Mouse (Mus musculus) adrenal gland, postnatal 14 days (tissue): ENCODE results near the gene Hdgfl2. TPM values are rescaled to one million over a fixed set of nuclear protein-coding genes. Genes with fewer than 3 reads are reported as not detected.
"Not testable (repeated sequence)": the region's sequence is repeated elsewhere in the genome, so short reads cannot be mapped to it uniquely, and the experiment has no call there.

ENCODE experiments used
- DNase-seq: peaks from one replicate; pipeline ENCODE4 v3.0.0; 2021; ENCODE audit warnings: mixed read lengths
- total RNA-seq: library from RNA; stranded (reverse); gene quantifications from 2 replicates; pipeline ENCODE4 v1.2.3, GENCODE M21; 2021

Hdgfl2 gene
- total RNA-seq, 1 experiment from 2014 or later = 52.5 TPM

- DNase-seq = no peak
Measured at GRCm38 (mm10) chr17:56057381-56058120, 21.9 kb upstream of the Hdgfl2 start.

DNA sequence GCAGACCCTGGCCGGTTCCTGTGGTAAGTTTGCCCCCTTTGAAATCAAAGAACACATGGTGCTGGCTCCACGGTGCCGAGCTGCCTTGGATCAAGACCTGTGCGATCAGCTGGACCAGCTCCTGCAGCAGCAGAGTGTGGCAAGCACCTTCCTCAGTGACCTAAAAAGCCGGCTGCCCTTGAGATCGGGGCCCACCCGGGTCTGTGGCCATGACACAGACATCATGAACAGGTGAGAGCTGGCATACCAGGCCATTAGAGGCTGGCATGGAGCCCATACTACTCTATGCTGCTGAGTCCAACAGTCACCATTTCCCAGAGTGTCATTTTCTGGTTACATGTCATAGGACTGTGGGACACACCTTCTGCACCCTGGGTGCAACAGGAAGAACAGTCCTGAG lies 17.4 kb upstream of the Hdgfl2 start:
- no peak for DNase-seq

- DNase-seq = not testable (repeated sequence)
Measured at GRCm38 (mm10) chr17:56065715-56066114, 13.7 kb upstream of the Hdgfl2 start.

DNA sequence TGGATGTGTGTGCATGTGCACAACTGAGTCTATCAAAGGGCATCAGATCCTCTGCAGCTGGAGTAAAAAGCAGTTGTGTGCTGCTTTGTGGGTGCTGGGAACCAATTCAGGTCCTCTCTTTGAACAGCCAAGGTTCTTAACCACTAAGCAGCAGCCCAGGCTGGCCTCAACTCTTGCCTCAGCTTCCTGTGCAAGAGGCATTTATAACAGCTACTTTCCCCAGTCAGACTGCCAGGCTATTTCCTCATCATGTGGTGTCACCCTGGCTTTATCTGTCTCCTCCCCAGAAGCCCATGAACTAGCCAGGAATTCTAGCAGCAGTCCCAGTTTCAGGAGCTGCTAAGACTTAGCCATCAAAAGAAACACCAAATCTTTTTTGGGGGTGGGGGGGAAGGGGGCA lies 13.0 kb upstream of the Hdgfl2 start:
- no peak for DNase-seq

DNA sequence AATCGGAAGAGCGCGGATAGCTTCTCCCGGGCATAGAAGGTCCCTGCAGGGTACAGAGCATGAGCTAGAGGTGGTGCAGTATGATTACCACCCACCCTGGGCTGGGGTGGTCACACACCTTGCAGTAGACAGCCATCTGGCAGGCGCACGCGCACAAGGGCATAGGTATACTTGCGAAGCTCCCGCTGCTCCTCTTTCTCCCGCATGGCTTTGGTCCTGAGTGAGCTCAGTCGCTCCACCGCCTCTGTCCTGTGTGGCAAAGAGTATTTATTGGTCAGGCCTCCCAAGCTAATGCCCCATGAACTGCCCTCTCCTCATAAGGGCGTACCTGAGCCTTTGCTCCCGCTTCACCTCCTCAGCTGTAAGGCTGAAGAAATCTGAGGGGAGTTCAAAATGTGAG lies 10.4 kb upstream of the Hdgfl2 start:
- no peak for DNase-seq

DNA sequence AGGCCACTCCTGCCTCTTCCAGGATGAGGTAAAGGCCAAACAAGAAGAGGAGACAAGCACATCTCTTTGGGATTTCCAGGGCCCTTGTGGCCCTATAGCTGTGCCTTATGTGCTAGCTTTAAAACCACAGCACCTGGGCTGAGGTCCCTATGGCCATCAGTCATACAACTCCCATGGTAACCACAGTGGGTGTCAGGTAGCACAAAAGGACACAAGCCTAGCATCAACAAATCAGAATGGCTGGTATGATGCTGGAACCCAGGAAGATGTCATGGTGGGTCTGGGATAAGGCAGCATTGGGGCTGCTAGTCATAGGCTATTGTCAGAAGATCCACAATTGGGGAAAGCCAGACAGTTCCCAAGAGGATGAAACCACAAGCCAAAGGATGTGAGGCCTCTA lies 8.3 kb upstream of the Hdgfl2 start:
- DNase-seq = no peak

GRCm38 (mm10) chr17:56072243-56072642 lies 7.2 kb upstream of the Hdgfl2 start:
- no peak for DNase-seq

DNA sequence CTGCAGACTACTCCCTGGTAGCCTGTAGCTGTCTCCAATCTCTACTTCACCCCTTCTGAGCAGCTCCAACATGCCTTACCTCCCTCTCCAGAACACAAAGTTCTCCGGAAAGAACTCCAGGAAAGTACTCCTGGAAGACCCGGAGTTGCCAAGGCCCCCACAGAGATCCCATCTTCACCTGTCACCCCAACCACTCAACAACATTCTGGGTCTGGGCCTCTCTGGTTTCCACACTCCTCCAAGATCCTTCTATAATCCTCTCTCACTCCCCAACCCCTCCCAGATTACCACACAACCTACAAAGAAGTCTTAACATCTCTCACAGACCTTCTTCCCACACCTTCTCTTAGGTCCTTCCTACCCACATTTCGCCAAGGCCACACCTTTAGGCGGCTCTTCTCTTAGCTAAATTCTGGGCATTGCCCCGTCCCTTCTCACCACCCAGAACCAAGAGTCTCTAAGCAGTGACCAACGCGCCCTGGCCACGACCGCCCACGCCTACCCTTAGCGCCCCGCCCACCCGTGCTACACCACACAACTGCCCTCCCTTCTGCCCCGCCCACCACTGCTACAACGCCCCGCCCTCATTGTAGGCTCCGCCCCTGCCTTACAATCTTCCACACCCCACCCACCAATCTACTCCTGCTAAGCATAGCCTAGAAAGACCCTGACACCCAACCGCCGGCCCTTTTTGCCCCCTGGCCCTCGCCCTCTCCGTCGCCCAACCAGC lies 5.2 kb upstream of the Hdgfl2 start:
- DNase-seq = peak; percentile 95

- DNase-seq = peak; percentile 99
Measured at GRCm38 (mm10) chr17:56074827-56075208, 4.6 kb upstream of the Hdgfl2 start, which contains the start of gene Ubxn6. Gene Ubxn6 (minus strand): TSS chr17:56075028.

DNA sequence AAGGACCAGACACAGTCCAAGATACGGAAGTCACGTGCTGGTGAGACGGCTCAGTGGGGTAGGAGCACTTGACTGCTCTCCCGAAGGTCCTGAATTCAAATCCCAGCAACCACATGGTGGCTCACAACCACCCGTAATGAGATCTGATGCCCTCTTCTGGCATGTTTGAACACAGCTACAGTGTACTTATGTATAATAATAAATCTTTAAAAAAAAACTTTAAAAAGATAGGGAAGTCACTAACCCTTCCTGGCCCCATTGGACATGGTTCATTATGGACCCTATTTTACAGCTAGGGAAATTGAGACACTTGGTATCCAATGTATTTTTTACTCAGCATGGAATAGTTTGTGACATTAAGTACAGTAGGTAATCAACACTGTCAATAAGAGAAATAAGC lies 1.9 kb upstream of the Hdgfl2 start:
- no peak for DNase-seq

DNA sequence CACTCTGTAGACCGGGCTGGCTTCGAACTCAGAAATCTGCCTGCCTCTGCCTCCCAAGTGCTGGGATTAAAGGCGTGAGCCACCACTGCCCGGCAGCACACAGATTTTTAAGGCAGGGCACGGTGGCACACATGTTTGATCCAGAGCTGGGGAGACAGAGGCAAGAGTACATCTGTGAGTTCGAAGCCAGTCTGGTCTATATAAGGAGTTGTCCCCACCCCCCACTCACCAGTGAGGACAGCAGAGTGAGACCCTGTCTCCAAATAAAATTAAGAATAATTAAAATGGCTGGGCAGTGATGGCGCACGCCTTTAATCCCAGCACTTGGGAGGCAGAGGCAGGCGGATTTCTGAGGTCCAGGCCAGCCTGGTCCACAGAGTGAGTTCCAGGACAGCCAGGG lies 1.1 kb upstream of the Hdgfl2 start:
- DNase-seq = not testable (repeated sequence)

GRCm38 (mm10) chr17:56079921-56080320 lies 487 bp downstream of the Hdgfl2 start:
- DNase-seq = no peak

DNA sequence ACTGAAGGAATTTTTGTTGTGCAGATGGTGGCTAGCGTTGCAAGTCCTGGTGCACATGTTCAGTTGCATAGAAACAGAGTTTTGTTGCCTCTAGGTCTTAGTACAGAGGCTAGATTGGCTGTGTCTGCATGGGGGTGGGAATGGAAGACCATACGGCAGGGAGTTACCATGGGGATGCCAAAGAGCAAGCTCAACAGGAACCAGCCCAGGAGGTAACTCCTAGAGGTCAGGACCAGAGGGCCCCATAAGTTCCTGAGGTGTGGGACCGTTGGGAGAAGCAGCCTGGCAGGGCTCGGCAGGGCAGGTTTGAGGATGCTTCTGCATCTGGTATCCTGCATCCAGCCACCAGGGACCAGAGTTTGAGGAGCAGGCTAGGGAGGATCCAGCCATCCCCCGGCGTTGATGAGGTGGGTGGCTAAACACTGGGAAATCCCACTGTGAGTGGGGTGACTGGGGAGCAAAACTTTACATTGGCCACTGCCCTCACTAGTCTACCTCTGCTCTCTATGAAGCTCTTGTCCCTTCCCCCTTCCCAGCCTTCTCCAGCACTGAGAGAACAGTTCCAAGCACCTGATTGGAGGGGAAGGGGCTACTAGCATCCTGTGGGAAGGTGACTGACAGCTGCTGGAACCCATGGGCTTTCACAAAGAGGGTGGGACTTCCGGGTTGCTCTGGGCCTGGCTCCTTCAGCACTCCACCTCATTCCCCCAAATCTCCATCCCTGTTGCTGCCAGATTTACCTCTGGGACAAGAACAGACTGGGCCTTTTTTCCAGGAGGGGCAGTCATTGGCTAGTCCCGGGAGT lies 1.5 kb downstream of the Hdgfl2 start:
- peak; percentile 55 for DNase-seq

- no peak for DNase-seq
Measured at GRCm38 (mm10) chr17:56092312-56092711, 12.9 kb downstream of the Hdgfl2 start.

DNA sequence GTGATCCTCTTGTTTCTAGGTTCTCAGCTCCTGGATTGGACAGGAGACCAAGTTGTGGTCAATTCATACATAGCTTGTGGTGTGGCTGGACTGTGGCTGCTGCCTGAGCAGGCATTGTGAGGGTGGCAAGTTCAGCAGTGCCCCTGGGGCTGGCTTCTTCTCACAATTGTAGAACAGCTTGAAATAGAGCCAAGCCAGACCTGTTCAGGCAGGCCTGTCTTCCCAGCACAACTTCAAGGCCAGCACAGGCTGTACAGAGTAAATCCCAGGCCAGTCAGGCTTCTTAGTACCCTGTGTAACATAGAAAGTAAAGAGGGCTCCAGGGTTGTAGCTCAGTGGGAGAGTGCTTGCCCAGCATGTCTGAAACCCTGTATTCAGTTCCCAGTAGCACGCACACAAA lies 13.4 kb downstream of the Hdgfl2 start:
- no peak for DNase-seq

DNA sequence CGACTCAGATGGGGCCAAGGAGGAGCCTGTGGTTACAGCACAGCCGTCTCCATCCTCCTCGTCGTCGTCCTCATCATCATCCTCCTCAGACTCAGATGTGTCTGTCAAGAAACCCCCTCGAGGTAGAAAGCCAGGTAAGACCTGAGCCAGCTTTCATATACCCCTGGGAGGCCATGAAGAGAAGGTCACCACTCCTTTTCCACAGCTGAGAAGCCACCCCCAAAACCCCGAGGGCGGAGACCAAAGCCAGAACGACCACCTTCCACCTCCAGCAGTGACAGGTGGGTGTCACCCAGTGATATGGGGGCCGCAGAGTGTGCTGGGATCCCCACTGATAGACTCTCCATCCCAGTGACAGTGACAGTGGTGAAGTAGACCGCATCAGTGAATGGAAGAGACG lies 17.4 kb downstream of the Hdgfl2 start:
- no peak for DNase-seq

DNA sequence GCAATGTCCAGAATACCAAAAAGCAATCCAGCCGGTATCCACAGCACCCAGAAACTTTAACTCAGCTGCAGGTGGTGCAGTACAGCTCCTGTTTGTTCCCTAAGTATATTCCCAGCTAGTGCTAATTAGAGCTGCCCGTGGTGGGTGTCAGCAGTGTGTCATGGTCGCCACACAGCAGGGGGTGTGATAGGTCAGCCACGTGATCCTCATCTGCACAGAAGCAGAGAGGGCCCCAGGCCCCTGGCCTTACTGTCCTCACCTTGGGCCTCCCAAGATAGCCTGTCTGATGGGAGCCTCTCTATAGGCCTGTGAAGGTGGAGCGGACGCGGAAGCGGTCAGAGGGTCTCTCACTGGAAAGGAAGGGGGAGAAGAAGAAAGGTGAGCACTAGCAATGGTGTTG lies 18.7 kb downstream of the Hdgfl2 start:
- DNase-seq = no peak

DNA sequence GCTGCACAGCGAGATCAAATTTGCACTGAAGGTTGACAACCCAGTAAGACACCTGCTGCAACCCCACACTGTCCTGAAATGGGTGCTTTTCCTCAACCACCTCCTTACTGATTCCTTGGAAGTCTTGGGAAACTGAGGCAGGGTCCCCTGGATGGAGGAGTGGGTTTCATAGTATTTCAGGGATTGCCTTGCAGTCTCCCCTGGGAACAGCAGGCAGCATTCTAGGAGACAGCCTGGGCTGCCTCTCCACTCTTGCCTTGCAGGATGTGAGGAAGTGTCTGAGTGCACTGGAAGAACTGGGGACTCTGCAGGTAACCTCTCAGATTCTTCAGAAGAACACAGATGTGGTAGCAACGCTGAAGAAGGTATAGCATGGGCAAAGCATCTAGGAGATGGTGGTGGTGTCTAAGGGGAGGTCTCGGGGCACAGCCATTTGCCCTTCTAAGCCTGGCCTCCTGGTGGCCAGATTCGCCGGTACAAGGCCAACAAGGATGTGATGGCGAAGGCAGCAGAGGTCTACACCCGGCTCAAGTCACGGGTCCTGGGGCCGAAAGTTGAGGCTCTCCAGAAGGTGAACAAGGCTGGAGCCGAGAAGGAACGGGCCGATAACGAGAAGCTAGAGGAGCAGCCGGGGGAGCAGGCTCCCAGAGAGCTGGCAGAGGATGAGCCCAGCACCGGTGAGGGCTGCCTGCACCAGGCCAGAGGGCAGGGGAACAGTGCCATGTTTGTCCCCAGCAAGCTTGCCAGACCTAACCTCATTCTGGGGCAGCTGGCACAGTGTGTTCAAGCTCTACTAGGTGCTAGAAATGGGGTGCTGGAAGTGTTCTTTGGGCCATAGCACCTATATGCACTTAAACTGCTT lies 19.5 kb downstream of the Hdgfl2 start:
- DNase-seq = peak; percentile 62

DNA sequence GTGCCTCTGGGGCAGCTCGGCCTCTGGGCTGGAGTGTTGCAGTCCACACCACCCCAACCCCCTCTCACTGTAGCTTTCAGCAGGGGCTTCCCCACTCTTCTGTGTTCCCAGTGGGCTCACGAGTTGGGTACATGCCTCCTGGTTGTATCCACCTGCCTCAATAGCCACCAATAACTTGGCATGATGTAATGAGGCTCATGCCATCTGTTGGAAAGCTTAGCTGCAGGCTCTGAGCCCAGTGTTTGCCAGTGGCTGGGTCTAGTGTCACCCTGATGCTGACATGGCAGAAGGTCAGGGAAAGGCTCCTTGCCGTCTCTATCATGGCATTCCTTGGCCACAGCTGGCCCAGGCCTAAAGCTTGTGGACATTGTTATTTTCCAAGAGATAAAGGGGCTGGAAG lies 21.4 kb downstream of the Hdgfl2 start:
- peak; percentile 36 for DNase-seq

GRCm38 (mm10) chr17:56102158-56102557 lies 22.7 kb downstream of the Hdgfl2 start:
- peak; percentile 7 for DNase-seq

- DNase-seq = peak; percentile 23
Measured at GRCm38 (mm10) chr17:56102927-56103326, 23.5 kb downstream of the Hdgfl2 start.
